Mouse (Mus musculus) induced T-regulatory cell, adult 2 months (primary cell): Measurements from ENCODE around the gene Tet3.
A peak's percentile ranks its signal among the peaks of the same experiment; 100 is the strongest.

Experiments used
- DNase-seq: peaks from one replicate; pipeline ENCODE4 v3.0.0-alpha.2; 2012; ENCODE audit warnings: low read depth

Tet3 gene

DNA sequence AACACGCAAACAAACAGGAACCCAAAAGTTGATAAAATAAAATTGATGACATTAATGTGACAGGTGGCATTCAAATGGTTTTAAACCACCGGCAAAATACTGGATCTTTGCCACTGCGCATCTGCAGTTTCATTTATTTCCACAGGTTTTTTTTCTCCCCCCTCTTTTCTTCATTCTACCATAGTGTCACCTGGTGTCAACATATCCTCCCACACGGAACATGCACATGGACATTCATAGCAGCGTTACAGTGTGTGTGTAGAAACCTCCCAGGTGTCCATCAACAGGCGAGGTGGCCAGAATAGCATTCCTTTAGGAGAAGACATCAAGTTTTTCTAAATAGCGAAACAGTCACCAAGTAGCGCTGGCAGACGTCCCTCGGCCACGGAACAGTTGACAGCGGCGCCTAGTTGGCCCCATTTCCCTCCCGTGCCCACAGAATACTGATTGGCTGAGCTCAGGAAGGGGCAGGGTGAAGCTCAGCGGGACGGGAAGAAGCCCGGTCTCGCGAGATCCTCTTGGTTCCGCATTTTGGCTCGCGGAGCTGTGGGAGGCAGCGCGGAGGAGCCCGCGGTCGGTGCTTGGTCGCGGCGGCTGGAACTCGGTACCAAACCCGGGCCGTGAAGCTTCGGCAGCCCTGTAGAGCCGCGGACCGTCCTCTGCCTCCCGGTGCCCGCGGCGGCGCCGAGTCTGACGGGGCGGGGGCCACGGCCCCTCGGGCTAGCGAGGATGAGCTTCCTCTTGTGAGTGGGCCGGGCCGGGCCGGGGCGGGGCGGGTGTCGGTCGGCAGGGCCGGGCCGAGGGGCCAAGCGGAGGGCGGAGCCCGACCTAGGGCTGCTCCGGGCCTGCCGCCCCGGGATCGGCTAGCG, 133.1 kb downstream of the Tet3 start, which contains the start of the genes Mthfd2 and Mob1a:
Gene Mthfd2, minus strand, starts transcription at position 384 of the 869 bp plus-strand sequence.
Gene Mob1a, plus strand, starts transcription at position 492 of the 869 bp plus-strand sequence.
- peak; percentile 98 for DNase-seq

DNA sequence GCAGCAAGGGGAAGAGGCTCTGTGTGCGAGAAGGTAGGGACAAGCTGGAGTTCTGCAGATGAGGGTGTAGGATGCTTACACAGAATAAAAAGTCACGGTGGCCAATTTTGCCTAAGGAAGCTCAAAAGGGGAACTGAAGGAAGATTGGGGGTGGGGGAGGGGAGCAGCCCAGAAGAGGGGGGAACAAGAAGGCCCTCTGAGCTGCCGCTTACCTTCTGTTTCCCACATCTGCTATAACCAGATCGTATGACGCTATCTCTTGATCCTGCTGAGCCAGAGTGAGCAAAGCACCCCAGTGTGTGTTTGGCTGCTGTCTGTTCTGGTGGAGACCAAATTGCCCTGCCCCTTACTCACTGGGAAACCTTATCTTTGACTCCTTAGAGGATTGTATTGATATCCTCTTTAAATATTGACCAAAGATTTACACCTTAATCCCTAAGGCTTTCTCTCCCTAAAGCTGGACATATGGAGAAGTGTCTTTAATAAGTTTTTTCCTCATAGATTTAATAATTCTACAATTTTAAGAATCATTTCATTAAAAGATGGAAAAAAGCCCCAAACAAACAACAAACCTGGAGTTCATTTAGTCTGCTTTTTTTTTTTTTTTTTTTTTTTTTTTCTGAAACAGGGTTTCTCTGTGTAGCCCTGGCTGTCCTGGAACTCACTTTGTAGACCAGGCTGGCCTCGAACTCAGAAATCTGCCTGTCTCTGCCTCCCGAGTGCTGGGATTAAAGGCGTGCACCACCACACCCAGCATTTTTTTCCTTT, 135.0 kb downstream of the Tet3 start:
- DNase-seq: no peak

DNA sequence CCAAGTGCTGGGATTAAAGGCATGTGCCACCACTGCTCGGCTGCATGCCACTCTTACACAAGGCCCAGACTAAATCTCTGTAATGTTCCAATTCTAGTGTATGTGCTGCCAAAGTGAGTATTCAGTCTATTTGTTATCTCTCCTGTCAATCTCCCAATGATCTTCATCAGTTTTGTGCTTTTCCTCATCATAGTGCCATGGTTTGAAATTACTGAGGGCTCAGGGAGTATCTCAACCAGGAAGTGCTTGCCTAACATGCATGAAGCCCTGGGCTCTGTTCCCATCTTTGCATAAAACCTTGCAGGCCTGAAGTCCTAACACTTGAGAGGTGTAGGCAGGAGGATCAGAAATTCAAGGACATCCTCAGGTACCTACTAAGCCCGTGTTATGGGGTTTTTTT, 136.1 kb downstream of the Tet3 start:
- no peak for DNase-seq

DNA sequence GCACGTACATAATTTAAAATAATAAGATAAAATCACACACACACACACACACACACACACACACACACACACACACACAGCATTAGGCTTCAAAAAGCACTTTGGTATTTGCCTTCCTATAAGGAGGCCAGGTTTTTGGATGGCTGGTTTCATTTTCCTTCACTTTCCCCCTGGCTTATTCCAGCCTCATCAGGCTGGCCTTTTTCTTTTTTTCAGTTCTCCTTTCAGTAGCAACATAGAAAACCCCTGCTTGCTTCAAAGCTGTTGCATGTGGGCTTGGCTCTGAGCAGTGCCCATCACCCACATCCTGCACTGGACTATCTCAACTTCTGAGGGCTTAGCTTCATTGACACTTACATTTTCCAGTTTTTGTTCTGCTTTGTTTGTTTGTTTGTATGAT, 137.0 kb downstream of the Tet3 start:
- DNase-seq: no peak

DNA sequence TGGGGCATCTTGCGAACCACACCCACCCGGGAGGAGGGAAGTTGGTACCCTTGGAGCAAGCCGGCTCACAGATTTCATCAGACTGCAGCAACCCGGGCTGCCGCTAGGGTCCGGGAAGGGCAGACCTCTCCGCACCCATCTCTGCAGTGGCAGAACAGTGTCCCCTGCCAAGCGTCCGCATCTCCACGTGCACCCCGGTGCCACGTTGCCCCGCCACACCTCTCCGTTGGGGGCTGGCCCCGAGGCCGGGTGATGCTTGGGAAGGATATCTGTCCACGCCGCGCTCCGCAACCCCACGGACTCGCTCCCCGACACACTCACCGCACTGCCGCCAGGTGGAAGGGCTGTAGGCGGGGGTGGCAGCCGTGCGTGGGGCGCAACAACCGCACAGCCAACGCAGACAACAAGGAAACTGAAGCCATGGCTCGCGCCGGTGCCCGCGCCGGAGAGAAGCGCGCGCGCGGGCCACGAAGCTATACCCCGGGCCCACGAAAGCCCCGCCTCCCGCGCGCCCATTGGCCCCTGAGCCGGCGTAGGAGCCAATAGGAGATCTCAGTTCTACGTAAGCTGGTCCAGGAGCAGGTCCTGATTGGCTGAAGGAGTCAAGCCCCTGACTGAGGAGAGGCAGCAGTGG, 141.7 kb downstream of the Tet3 start:
- peak; percentile 95 for DNase-seq

DNA sequence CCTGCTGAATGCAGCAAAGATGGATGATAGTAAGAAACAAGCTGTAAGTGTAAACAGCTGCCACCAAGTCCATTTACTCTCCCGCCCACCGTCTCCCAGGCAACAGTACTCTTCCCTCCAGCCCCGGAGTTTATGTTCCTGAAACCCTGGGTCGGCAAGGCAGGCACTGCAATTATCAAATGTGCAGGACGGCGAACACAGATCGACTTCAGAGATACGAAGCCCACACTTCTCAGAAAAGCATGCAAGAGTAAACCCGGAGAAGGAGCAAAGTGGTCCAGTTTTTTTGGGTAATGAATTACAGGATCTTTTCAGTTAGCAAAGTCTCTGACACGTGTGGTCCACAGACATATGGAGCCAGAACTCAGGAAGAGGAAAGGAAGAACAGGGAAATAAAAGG, 142.9 kb downstream of the Tet3 start:
- peak; percentile 53 for DNase-seq

DNA sequence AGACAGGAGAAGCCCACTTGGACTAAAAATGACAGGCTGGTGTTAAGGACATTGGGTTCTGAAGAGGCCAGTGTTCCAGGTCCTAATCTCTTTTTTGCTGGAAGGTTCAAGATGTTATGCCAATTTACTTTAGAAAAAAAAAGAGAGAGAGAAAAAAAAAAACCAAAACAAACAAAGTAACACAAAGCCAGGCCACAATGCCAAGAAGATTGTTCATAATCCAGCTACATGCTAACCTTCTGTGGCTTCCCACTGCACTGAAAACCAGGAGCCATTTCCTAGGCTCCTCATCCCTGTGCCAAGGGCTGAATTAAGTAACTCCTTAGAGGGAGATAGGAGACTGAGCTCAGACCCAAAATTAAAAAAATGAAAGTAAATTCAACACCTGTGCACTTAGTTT, 143.6 kb downstream of the Tet3 start:
- DNase-seq: no peak

DNA sequence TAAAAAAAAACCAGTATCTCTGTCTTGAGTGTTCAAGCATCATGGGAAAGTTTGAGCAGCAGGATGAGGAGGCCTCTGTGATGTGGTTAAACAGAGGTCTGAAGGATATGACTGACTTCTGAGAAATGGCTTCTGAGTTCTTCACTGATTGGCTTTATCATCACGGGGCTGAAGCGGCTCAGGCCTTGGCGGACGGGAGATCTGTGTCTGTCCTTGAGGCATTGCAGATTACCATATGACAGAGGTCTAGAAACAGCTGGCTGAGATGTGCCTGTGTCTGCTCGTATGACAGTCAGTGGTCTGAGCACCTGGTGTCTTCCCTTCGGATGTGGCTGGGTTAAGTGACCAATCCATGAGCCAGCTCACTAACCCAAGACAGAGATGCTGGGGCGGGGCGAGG, 146.4 kb downstream of the Tet3 start:
- DNase-seq: peak; percentile 81
